Mouse (Mus musculus) ES-E14 (cell line): Measurements from ENCODE around the gene Ccni.

ENCODE experiments used
- HCFC1 ChIP-seq: IDR thresholded peaks from 2 replicates; pipeline ENCODE4 v1.6.1; 2012; ENCODE audit warnings: low read length, inconsistent platforms, borderline replicate concordance; ENCODE audit not compliant: insufficient read depth
- ZC3H11A ChIP-seq: IDR thresholded peaks from 2 replicates; pipeline ENCODE4 v1.6.1; 2012; ENCODE audit warnings: low read depth, mild to moderate bottlenecking, inconsistent platforms, low read length, borderline replicate concordance

DNA sequence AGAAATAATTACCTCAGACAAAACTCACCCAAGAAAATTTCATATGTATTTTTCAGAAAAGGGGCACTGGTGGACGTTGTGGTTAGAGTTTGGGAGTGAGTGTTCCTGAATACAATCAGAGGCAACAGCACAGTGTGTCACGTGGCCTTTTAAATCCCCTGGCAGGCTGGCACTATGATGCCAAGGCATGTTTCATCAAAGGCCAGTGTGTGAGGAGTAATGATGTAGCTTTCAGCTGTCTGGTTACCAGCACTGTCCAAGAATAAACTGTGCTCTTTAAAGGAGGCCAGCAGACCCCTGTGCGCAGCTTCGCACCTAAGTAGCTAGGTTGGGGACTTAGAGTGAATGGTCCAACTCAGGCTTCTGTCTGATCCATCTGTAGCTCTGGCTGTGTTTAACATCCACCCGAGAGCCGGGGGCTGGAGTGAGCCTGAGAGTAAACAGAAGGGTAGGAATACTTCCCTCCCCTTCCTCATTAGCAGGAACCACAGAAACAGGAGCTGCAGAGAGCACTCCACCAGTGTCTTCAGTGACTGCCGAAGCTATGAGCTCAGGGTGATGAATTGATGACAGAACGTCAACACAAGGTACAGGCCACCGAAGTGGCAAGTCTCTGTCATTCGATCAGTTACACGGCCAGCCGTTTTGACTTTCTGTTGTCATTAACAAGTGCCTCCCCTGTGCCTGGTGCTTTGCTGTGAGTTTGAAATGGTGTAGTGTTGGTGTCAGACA, 62.8 kb downstream of the Ccni start:
- TF ChIP-seq ZC3H11A, result no peak
- no peak for TF ChIP-seq HCFC1
